8 mouse cellular contexts compared by ENCODE assay signal in the genomic region with DNA sequence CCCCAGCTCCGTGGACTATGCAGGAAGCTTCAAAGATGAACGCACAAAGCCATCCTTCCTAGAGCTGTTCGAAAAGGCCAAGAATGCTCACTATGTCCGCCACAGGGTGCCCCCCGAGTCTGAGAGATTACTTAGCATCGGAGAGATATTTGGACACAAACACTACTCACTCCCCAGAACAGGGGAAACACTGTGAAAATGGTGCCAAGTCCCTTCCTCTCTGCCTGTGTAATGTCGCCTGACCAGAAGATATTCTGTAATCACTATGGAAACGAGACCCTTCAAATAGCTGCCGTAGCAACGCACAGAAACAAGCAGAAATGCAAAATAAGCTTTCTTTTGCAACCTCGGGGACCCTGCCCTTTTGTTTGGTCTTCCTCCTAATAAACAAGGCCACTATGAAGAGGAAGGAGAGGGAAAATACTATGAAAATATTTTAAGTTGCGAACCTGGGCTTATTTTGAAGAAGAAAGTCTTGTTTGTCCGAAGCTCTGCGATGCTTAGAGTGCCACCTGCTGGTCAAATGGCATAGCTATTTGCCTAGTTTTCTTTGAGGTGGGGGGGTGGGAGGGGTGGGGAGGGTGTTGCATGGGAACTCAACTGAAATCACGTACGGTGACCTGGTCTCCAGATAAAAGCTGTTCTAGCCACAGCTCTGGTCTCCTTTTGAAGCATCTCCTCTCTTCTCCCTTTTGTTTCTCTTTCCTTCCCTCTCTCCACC. TPM values are rescaled to one million over a fixed set of nuclear protein-coding genes. Genes with fewer than 3 reads are reported as not detected.
DNase-seq lines count a peak whose midpoint lies in the region; ATAC-seq lines count a peak whose summit lies in the region.

No protein-coding gene starts in this region.

- no peak for ATAC-seq in intestine, embryonic 14.5 days (replicated peaks; ENCODE audit: low FRiP score, low TSS enrichment, low read depth)
- ATAC-seq in limb, embryonic 11.5 days (ENCODE audit: insufficient number of reproducible peaks, low FRiP score, low TSS enrichment, low read depth) = no peak
- peak; percentile 58; the same call in 1 of the 2 replicates for ATAC-seq in neural tube, embryonic 11.5 days (ENCODE audit: insufficient read depth, low FRiP score, low TSS enrichment)
- ATAC-seq in activated CD4-positive, CD25-positive, alpha-beta regulatory T cell, adult 4 months = no peak

- H3K9ac ChIP-seq in intestine, embryonic 14.5 days (ENCODE audit: low read length) = no peak overlapping the region
- H3K9ac ChIP-seq in limb, embryonic 11.5 days (ENCODE audit: low read length) = no peak overlapping the region
- H3K9ac ChIP-seq in neural tube, embryonic 11.5 days (ENCODE audit: low read length) = no peak overlapping the region

- no peaks in the 10 kb centered on the region for H3K4me1 ChIP-seq in intestine, embryonic 14.5 days (replicated peaks; ENCODE audit: control insufficient read depth, insufficient read depth, low read length)
- H3K4me1 ChIP-seq in limb, embryonic 11.5 days (ENCODE audit: control insufficient read depth, insufficient read depth, low read length) = no peaks in the 10 kb centered on the region
- no peaks in the 10 kb centered on the region for H3K4me1 ChIP-seq in neural tube, embryonic 11.5 days (ENCODE audit: control insufficient read depth, insufficient read depth, low read length)

- peak; percentile 44 for DNase-seq in urinary bladder, postnatal 25 days (ENCODE audit: low spot score)
- no peak for DNase-seq in urinary bladder, postnatal 10 days (ENCODE audit: low spot score)
- DNase-seq in cerebellum, adult 8-10 months = peak; percentile 57
- peak; percentile 71 for DNase-seq in forelimb bud, embryonic 11.5 days (ENCODE audit: low read depth, low spot score)
- DNase-seq in intestine, embryonic 14.5 days (ENCODE audit: low spot score) = peak; percentile 64
- DNase-seq in limb, embryonic 11.5 days (ENCODE audit: low spot score) = peak; percentile 74
- peak; percentile 64 for DNase-seq in neural tube, embryonic 11.5 days (ENCODE audit: low spot score)

- no peak overlapping the region for H3K27ac ChIP-seq in intestine, embryonic 14.5 days (ENCODE audit: low read depth)
- no peak overlapping the region for H3K27ac ChIP-seq in limb, embryonic 11.5 days (replicated peaks; ENCODE audit: low read depth, low read length)
- H3K27ac ChIP-seq in neural tube, embryonic 11.5 days (ENCODE audit: low read depth, low read length) = no peak overlapping the region

- 0 out of 2 replicates have a peak overlapping the region, but pooled peaks have one; percentile 16 for H3K4me2 ChIP-seq in intestine, embryonic 14.5 days (ENCODE audit: low read length)
- H3K4me2 ChIP-seq in limb, embryonic 11.5 days (ENCODE audit: low read depth, severe bottlenecking) = no peak overlapping the region
- no peak overlapping the region; the same call in 1 of the 2 replicates for H3K4me2 ChIP-seq in neural tube, embryonic 11.5 days (ENCODE audit: low read depth)

- H3K27me3 ChIP-seq in intestine, embryonic 14.5 days (replicated peaks; ENCODE audit: control insufficient read depth, insufficient read depth, low read length) = no peaks in the 10 kb centered on the region
- no peaks in the 10 kb centered on the region for H3K27me3 ChIP-seq in limb, embryonic 11.5 days (ENCODE audit: control insufficient read depth, insufficient read depth, low read length)
- no peaks in the 10 kb centered on the region for H3K27me3 ChIP-seq in neural tube, embryonic 11.5 days (ENCODE audit: control insufficient read depth, insufficient read depth, low read length)

- no peak overlapping the region for H3K4me3 ChIP-seq in intestine, embryonic 14.5 days (ENCODE audit: low read depth, low read length)
- no peak overlapping the region for H3K4me3 ChIP-seq in limb, embryonic 11.5 days (ENCODE audit: low read depth, low read length)
- H3K4me3 ChIP-seq in neural tube, embryonic 11.5 days (ENCODE audit: low read depth, low read length) = no peak overlapping the region

- H3K36me3 ChIP-seq in intestine, embryonic 14.5 days (ENCODE audit: control insufficient read depth, insufficient read depth, low read length) = no peaks in the 10 kb centered on the region
- no peaks in the 10 kb centered on the region for H3K36me3 ChIP-seq in limb, embryonic 11.5 days (ENCODE audit: control insufficient read depth, insufficient read depth, low read length)
- H3K36me3 ChIP-seq in neural tube, embryonic 11.5 days (ENCODE audit: control insufficient read depth, insufficient read depth, low read length) = no peaks in the 10 kb centered on the region

- H3K9me3 ChIP-seq in intestine, embryonic 14.5 days (ENCODE audit: control insufficient read depth, low read length) = no peaks in the 10 kb centered on the region
- H3K9me3 ChIP-seq in limb, embryonic 11.5 days (ENCODE audit: control insufficient read depth, low read length) = no peaks in the 10 kb centered on the region
- no peaks in the 10 kb centered on the region for H3K9me3 ChIP-seq in neural tube, embryonic 11.5 days (ENCODE audit: control insufficient read depth, low read length)

- WGBS in intestine, embryonic 14.5 days = 51% methylated on average over 16 of the region's 16 CpGs
- WGBS in limb, embryonic 11.5 days = 58% methylated on average over 16 of the region's 16 CpGs
- WGBS in neural tube, embryonic 11.5 days = 50% methylated on average over 16 of the region's 16 CpGs

RNA-seq across cellular contexts. Expression of a gene that starts 5.7 kb away (rescaled TPM):
- polyA plus RNA-seq in intestine, embryonic 14.5 days (2014; fragmentation: Nextera tagmentation; extraction: Ambion mirVana) = not detected in 2 replicates
- not detected in 2 replicates for polyA plus RNA-seq in limb, embryonic 11.5 days (2014; fragmentation: Nextera tagmentation; extraction: Ambion mirVana)
- polyA plus RNA-seq in neural tube, embryonic 11.5 days (2014; fragmentation: Nextera tagmentation; extraction: Ambion mirVana) = 0.42 and 0.52 TPM in 2 replicates
- polyA plus RNA-seq in activated CD4-positive, CD25-positive, alpha-beta regulatory T cell, adult 4 months (2017; shearing (Covaris generic)) = not detected

RNA-seq across cellular contexts. Expression of a gene that starts 34.9 kb away (rescaled TPM):
- 20.0 and 21.6 TPM in 2 replicates for polyA plus RNA-seq in intestine, embryonic 14.5 days (2014; fragmentation: Nextera tagmentation; extraction: Ambion mirVana)
- polyA plus RNA-seq in limb, embryonic 11.5 days (2014; fragmentation: Nextera tagmentation; extraction: Ambion mirVana) = 14.3 TPM in 2 replicates
- 22.7 and 24.9 TPM in 2 replicates for polyA plus RNA-seq in neural tube, embryonic 11.5 days (2014; fragmentation: Nextera tagmentation; extraction: Ambion mirVana)
- polyA plus RNA-seq in activated CD4-positive, CD25-positive, alpha-beta regulatory T cell, adult 4 months (2017; shearing (Covaris generic)) = 10 to 100 TPM in 1 of 2 experiments, 1 to 10 TPM in 1; 6.2 to 12.0 TPM
